Mouse (Mus musculus) spleen, postnatal 10 days (tissue): Measurements from ENCODE around the gene Stc2.

Experiments
- DNase-seq, 2 experiments: peaks; one replicate each; pipeline ENCODE4 v3.0.0; 2021 to 2022; ENCODE audit warnings: low spot score in 2 of 2

Stc2 gene

DNA sequence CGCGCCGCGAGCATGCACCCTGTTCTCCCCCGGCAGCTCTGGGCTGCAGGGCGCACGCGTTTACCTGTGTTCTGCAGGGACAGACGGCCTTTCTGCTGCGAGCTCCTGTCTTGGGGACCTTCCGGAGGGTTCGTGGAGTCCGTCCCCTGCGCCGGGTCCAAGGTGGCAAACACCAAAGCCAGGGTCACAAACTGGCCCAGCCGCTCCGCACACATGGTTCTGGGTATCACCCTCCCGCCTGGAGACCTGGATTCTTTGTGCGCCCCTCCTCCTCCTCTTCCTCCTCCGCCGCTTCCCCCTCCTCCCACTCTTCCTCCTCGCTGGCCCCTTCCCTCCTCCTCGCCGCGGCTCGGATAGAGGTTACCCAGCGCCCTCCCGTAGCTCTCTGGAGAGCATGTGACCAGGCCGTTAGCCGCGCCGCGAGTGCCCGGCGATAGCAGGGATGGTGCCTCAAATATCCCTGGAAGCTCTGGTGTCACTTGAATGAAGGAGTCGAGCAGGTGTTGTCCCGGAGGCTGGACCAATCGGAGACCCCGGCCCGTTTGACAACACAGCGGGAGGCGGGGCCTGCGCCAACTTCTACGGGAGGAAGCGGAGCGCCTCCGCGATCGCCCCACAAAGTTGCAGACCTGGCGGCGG is at the start of gene Stc2:
TSS of gene Stc2 (minus strand) at position 427 of the 639 bp plus-strand sequence.
- DNase-seq = peak; percentile 8 to 38

DNA sequence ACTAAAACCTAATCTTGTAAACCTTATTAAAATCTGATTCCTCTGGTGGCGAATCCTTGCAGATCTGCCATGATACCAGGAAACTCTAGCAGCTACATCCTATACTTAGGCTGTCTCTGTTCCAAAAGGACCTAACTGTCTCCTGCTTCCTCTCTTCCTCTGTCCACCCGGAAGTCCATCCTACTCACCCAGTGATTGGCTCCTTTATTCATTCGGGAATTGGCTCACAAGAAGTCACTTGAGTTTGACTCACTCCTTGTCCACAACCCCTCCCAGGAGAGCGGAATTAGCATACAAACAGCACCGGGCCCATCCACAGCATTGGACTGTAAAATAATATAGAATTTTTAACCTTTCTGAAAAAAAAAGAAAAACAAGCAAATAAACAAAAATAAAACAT is 47.2 kb upstream of the Stc2 start:
- no peak for DNase-seq

DNA sequence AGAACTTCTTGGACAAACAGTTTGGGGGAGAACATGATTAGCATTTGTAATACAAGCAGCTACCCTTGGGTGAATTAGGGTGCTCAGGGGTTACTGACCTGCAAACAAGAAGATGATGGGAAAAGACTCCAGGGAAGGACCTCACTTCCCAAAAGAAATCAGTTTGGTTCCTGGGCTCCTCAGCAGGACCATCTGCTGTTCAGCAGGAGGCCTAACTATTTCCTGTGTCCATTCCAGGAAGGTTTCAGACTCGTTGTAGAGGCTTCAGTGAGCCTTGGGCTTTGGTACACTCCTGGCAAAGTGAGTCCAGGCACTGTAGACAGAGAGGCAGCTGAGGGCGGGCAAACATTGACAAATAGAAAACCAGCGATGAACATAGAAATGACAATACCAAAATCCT is 42.5 kb upstream of the Stc2 start:
- no peak for DNase-seq

DNA sequence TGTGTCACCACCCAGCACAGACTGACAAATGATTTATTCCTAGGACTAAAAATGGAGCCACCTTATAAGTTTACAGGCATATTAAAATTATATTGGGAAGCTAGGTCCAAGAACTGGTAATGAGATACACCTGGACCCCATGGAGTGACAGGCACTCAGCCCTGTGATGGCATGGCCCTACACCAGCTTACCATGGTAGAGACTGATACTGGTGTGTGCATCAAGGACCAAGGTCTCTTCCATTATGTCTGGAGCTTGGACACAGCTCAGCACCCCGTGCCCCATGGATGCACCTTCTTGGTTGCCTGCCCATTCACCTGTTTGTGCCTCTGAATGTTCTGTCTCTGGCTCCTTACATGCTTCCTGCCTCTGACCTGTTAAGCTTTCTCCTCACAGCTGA is 36.9 kb upstream of the Stc2 start:
- DNase-seq = no peak

DNA sequence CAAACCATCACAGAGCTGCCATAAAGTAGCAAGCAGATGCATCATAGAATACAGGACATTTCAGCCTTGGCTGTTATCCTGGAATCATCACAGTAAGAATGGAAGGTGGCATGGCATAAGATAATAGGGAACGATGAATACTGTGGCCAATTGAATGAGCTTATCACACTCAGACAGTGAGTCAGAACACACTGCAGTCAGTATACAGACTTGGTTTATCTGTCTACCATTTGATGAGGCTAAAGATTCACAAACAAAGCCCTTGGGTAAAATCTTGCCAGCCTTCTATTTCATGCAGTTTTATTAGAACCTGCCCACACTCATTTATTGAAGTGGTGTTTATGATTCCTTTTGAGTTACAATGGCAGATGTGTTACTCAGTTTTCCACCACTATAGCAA is 33.2 kb upstream of the Stc2 start:
- no peak for DNase-seq

DNA sequence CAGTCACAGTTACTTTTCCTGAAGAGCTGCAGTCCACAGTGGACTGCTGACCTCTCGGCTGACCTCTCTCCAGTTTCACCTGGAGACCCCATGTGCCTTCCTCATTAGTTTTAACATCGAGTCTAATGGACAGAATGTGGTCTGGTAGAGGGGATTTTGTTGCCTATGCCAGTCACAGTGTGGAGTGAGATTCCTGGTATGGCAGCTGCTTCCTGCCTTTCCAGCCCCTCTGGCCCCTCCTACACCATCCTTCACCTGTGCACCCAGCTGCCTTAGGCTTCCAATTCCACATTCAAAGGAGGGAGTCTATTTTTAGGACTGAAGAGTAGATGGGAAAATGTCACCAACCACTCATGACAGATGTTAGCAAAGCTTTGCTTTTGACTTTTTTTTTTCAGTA is 28.7 kb upstream of the Stc2 start:
- DNase-seq = no peak

DNA sequence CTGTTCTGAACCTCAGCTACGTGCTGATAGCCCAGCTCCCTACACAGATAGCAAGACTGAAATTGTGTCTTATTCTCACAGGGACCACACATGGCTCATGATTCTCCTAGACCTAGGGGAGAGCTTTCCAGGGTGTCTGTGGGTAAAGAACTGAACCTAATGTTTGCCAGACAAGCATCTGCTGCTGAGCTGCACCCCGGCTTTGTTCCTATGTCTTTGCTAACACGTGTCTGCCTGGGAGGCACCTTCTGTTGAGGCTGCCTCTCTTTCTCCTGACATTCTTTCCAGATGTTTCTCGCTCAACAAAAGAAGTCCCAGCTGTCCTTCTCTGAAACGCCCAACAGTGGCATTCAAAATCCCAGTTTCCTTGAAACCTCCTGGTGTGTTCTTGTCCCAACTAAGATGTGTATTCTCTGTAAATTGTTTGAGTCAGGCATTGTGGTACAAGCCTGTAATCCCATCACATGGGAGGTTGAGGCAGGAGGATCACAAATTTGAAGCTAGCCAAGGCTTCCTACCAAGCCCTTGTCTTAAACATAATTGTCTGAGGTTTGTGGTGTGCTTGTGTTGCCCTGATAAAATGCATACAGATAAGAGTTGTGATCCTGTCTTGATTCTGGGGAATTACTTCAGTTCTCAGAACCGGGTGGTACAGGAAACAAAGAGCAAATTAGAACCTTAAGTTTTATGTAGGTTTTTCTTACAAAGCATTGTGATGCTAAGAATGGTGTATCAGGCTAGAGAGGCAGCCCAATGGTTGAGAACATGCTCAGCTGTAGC is 27.0 kb upstream of the Stc2 start:
- no peak for DNase-seq

DNA sequence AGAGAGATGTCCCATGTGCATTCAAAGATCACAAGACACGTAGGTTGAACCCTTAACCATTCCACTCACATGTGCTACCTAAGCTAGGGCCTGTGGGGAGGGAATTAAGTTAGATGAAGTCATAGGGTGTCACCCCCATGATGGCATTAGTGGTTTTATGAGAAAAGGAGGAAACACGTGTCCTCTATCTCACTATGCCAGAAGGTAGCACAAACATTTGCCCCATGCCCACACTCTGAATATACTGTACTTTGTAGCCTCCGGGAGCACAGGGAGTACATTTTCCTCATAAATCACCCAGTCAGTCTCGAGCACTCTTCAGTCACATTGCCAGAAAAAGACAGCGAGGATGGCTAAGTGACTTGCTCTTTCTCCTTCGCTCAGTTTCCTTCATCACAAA is 24.2 kb upstream of the Stc2 start:
- no peak for DNase-seq

DNA sequence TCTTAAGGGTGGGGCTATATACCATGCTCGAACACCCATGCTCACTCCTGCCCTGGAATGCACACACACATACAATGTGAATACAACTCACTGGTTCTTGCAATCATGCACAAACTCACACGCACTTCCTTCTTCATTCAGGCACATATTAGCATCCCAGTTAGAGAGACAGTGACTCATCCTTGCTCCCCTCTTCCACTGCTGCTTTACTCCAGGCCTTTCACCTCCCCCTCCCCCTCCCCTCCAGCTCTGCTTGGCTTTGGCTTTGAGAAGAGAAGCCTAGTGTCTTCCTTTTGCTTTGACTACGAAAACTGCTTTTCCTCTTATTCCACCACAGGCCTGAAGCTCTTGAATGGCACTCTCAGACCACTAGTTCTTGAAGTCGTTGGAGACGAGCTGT is 22.5 kb upstream of the Stc2 start:
- DNase-seq = no peak

DNA sequence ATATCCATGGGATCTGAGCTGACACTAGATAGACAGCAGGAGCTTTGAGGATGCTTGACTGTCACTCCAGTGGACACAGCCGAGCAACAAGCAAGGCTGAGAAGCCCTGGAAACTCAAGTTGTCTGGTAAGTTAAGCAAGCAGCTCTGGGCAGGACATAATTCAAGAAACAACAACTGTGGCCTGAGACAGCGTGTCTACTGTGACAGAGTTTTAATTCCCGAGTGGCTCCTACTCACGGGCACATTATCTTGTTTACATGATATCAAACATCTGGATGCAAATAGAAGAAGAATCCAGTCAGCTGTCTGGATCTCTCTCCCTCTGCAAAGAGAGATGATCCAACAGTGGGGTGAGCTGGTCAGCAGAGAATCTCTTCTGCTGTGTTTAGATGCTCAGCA is 19.0 kb upstream of the Stc2 start:
- no peak for DNase-seq

DNA sequence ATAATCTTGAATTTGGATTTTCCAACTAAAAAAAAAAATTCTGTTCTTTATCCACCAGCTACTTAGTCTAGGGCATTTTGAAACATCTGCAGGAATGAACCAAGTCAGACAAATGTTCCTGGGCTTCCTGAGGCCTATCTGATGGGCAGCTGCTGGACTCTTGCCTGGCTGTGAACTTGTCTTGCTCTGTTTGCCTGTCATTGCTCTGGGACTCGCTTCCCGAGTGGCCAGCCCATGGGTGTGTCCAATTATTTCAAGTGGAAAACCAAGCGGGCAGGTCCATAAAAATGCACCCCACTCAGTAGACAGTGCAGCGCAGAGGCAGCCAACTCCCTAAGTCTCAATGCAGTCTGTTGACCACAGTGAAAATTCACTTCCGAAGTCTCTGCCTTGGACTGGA is 17.7 kb upstream of the Stc2 start:
- no peak for DNase-seq

DNA sequence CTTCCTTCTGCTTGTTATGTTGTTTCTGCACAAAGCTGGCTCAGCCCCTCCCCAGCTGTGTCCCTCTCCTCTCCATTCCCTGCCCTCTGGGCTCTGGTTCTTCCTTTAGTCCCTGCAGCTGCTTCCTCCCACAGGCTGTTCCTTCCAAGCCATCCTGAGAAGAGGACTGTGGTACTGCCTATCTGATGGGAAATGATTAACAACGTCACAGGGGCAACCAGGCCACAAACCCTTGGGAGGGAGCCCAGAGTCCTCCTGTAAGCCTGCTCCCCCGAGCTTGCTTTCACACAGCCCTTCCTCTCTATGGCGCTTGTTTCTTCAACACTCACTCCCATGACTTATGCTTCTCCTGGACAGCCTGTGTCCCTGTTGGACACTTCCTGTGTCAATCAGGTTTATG is 16.7 kb upstream of the Stc2 start:
- DNase-seq = no peak

DNA sequence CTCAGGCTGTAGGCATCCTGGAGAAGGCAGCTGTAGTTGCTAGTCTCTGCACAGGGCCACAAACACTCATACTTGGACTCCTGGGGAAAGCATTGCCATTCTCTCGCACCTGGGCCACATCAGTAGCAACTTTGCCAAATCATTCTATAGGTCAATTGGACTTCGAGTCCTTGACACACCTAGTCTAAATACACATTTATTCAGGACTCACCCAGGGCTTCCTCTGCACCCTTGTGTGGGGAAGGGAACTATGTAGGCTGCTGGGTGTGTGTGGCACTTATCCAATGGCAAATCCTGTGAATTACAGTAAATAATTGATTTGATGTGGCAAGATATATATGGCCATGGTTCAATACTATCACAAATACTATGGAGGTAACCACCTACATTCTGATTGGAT is 14.1 kb upstream of the Stc2 start:
- DNase-seq = no peak

DNA sequence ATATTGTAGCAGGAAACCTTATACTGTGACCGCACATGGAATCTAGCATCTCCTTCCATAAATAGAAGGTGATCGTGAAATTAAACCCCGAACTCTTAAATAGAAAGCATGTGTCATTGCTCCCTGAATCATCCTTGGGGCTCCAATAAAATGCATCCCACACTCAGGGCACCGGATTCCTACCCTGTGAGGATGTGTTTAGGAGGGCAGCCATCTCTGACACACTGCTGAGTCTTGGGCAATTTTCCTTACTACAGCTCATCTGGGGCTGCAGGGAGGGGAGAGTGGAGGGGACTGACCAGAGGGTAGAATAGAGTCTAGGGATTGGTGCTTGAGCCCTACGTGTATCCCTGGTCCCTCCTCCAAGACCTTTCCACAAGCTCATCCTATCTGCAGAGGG is 12.3 kb upstream of the Stc2 start:
- DNase-seq = no peak

DNA sequence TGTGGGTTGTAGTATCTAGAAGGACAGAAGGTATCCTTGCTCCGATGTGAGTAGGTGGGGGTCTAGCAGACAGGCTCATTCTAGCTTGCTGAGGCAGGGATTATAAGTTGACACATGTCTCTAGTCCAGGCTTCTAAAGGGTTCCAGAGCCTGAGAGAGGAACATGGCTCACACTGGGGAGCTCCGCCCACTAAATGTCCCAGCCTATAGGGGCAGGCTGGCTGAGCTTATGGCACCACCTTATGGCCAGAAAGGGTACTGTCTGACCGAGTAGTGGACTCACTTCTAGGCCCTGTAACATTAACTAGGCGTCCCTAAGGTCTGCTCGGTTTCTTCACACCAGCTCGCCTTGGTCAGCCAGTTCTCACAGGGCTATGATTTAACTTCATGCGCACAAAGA is 3.6 kb upstream of the Stc2 start:
- peak; percentile 37 to 74 for DNase-seq

DNA sequence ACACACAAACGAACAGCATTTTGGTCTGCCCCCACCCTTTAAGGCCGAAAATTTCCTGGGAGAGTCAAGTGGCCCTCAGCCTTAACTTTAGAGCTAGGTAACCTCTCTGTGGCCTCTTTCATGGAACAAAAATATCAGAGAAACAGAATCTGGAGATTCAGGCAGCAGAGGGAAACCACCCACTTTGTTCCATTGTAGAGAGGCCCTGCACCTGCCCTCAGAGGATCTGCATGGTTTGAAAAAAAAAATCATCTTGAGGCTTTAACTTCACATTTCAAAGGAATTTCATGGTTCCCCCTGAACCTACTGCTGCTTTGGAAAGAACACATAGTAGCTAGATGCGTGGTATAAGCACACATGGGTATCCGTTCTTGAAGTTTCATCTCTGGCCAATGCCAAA is 2.3 kb upstream of the Stc2 start:
- DNase-seq = no peak

DNA sequence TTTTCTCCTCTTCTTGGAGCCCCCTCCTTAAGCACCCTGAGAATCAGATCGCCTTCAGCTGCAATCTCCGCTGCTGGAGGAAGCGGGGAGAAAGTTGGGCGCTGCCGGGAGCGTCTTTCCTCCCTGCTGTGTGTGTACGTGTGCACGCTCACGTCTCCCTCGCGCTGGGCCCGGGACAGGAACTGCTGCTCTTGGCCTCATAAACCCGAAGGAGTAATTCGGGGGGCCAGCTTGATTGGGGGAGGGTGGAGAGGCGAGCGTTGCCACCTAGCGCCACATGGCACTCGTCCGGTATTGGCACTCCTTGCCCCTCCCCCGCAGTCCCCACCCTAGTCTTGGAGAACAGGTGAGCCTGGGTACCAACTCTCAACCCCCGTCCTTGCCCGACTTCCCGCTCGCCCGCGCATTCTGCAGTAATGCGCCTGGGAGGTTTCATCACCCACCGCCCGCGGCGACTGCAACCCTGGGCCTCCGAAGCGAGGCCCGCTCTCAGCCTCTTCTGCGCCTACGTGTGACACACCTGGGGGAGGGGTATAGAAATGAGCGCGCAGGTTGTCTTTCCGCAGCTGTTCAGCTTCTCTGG is 1.5 kb upstream of the Stc2 start:
- DNase-seq = no peak

DNA sequence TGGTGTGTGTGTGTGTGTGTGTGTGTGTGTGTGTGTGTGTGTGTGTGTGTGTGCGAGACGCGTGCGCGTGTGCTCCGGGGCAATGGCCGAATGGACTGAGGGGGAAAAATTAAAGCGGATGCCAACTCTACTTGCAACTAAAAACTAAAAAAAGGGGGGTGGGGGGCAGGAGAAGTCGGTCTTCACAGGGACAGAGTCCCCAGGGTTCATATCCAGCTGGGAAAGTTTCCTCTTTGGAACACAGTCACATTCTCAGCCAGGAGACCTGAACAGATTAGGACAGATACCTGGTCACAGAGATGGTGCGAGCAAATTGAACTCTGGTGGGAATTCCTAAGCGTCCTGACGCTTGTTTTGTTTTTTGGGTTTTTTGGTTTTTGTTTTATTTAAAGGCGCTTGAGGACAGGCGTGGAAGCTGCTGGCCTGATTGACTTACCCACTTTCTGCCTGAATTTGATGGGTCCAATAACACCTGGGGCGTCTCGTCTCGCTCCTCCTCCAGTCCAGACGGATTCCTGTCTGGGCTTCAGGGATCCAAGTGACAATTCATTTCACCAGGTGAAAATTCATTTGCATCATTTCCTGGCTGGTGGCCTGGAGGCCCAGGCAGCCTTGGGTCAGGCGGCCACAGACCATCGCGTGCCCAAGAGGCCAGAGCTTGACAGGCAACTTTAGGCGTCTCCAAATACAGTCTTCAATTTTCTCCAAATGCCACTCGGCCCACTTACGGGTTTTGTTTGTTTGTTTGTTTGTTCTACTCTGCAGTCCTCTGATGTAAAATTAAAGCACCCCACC is 759 bp upstream of the Stc2 start:
- no peak for DNase-seq

DNA sequence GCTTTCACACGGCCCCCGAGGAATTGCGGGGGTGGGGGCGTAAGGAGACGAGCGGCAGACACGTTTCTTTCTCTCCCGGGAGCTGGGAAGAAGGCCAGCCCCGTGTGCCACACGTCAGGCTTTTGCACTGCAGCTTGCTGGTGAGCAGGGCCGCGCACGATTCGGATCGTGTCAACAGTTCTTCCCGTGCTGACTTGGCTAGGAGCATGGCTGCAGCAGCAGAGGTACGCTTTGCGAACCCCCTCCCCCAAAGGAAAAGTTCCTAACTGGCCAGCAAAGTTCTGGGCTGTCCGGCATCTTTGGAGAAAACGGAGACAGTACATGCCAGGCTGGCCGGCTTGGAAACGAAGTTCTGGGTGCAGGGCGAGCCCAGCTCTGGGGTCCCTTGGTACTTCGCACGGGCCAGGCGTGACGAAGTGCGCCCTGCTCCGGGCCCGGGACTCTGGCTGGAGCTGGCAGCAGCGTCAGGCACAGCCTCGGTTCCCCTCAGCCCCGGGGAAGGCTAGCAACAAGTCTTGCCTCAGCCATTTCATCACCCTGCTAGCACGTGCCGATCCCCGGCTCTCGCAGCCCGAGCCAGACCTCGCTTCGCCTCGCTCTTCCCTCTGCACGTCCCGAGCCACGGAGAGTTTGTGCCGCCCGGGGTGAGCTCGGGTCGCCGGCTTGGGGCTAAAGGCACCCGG is 768 bp downstream of the Stc2 start:
- peak in 1 of 2 experiments; percentile 23 for DNase-seq

DNA sequence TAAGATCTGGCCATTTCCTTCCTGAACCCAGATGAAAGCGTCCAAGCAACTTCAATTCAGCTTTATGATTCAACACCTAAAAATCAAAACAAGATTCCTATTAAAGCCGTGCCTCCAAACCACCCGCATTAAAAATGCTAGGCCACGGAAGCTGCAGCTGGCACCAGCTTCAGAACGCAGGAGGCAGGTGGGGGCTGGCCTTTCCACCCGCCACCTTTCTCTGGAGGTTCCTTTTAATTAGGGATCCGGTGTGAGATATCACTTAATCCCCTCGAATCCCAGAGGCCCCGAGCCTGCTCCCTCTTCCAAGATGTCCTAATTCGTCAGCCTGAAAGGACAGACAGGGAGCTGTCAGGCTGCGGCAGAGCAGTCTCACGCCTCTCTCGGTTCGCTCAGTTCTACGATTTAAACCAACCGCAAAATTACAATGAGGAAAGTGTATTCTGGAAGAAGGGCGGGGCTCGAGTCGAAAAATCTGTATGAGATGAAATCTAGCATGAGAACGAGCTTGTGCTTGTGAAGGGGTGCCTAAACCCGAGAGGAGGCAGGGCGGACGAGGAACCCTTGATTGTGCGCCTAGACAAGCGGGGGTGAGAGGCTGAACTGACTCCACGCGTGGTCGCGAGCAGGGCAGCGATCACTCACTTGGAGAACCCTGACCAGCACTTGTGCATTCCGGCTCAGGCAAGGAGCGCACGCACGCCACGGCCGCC is 1.5 kb downstream of the Stc2 start:
- no peak for DNase-seq

DNA sequence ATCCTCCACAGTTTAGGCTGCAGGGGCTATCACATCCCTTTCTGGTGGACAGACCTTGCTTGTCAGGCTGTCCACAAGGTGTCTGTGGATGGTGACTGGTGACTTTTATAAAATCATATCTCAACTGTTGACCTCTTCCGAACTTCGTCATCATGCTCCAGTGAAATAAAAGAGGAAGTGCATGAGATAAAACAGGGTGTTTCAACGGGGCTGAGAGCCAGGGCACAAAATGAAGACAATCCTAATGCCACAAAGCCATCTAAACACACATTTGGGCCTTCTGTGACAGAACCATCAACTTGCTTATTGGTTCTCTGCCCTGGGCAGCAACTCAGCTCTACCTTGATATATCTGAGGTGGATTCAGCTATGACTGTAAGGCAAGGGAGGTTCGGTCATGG is 3.0 kb downstream of the Stc2 start:
- DNase-seq = no peak
